Mouse (Mus musculus) midbrain, embryonic 15.5 days (tissue): ENCODE measurements around the gene Tmem51. TPM values are rescaled to one million over a fixed set of nuclear protein-coding genes. Genes with fewer than 3 reads are reported as not detected.

Source experiments
- ATAC-seq: fragments of 200-750 bp; cut with Nextera tagmentation; replicated peaks from 2 replicates; pipeline ENCODE4 v1.8.0; 2017; ENCODE audit warnings: moderate TSS enrichment
- H3K27ac ChIP-seq: fragments of 300-500 bp; sonication (generic); 2 replicates; pipeline ENCODE4 v1.5.1; 2015; ENCODE audit warnings: mild to moderate bottlenecking, inconsistent platforms
- H3K27me3 ChIP-seq: fragments of 300-500 bp; sonication (generic); replicated peaks from 2 replicates; pipeline ENCODE4 v1.6.1; 2015; ENCODE audit warnings: inconsistent platforms
- H3K36me3 ChIP-seq: fragments of 300-500 bp; sonication (generic); replicated peaks from 2 replicates; pipeline ENCODE4 v1.6.1; 2015; ENCODE audit warnings: inconsistent platforms
- H3K4me1 ChIP-seq: fragments of 300-500 bp; sonication (generic); 2 replicates; pipeline ENCODE4 v1.6.1; 2015; ENCODE audit warnings: inconsistent platforms
- H3K4me2 ChIP-seq: fragments of 300-500 bp; sonication (generic); 2 replicates; pipeline ENCODE4 v1.6.1; 2015; ENCODE audit warnings: inconsistent platforms, mild to moderate bottlenecking, moderate library complexity
- H3K4me3 ChIP-seq: fragments of 300-500 bp; sonication (generic); 2 replicates; pipeline ENCODE4 v1.5.1; 2015; ENCODE audit warnings: mild to moderate bottlenecking, inconsistent platforms
- H3K9ac ChIP-seq: fragments of 300-500 bp; sonication (generic); 2 replicates; pipeline ENCODE4 v1.6.1; 2015; ENCODE audit warnings: mild to moderate bottlenecking, inconsistent platforms
- H3K9me3 ChIP-seq: fragments of 300-500 bp; sonication (generic); 2 replicates; pipeline ENCODE4 v1.6.1; 2016; ENCODE audit warnings: inconsistent platforms
- WGBS: fragments of 180-500 bp; shearing (Covaris S2); methylation state at CpG from one replicate; pipeline ENCODE4 v1.1.7; 2015; ENCODE audit warnings: mixed read lengths; 5-methylcytosine and 5-hydroxymethylcytosine counted together
- polyA plus RNA-seq: library from polyadenylated mRNA; unstranded; fragments of >200 nt; fragmentation: Nextera tagmentation; extraction: Ambion mirVana; gene quantifications from 2 replicates; pipeline ENCODE4 v1.2.1, GENCODE M21; 2015

Tmem51 gene
- polyA plus RNA-seq, 1 experiment from 2014 or later, result 8.1 TPM

DNA sequence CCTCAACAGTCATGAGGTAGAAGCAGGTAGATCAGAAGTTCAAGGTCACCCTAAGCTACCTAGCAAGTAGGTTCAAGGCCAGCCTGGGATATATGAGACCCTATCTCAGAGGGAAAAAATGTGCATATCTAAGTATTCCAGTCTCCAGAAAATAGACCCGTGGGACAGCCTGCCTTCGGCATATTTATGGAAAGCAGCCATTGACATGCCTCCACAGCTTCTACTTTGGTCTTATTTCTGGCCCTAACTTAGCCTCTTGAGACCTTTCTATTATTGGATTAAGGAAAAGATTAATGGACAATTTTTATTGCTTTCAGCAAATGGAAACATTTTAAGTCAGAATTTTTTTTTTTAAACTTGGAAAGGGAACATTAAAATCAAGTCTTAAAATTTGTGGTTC lies 57.1 kb downstream of the Tmem51 start:
- H3K9ac ChIP-seq, result no peak overlapping the region
- no peaks in the 10 kb centered on the region for H3K9me3 ChIP-seq
- no peaks in the 10 kb centered on the region for H3K36me3 ChIP-seq
- H3K27me3 ChIP-seq, result no peaks in the 10 kb centered on the region
- H3K4me2 ChIP-seq, result no peak overlapping the region
- H3K27ac ChIP-seq, result no peak overlapping the region
- no peak overlapping the region for H3K4me3 ChIP-seq
- 86% methylated on average over 2 of the region's 2 CpGs for WGBS
- no peak for ATAC-seq
- no peaks in the 10 kb centered on the region for H3K4me1 ChIP-seq

DNA sequence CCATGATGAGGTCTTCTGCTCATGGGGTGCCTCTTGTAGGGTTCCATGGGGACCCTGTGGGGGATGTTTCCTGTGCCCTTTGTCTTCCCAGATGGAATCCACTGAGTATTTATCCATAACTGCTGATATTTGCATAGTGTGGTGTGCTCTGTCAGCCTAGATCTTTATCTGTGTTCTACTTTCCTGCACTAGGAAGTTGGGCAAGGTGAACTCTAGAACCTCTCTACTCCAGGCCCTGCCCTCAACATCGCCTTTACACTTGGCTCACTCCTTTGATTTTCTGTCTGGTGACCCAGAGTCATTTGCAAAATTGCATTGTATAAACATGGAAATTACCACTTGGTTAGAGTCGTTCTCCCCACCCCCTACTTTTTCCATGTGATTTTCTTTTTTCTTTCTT lies 59.6 kb downstream of the Tmem51 start:
- H3K9ac ChIP-seq, result no peak overlapping the region
- H3K4me2 ChIP-seq, result no peak overlapping the region
- WGBS, result 90% methylated on average over 2 of the region's 2 CpGs

DNA sequence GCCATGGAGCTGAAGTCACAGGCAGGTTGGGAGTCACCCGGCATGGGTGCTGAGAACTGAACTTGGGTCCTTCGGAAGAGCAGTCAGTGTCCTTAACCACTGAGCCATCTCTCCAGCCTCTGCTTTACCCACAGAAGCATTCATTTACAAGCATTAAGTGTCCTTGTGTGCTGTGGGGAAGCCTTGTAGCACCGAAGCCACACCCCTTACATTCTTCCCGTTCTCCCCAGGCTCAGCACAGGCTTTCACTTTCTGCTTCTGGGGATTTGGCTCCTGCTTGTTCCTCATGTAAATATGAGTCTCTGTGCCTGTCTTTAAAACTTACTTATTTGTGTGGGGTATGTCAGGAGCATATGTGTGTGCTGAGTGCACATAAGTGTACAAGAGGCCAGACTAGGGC lies 60.9 kb downstream of the Tmem51 start:
- H3K27ac ChIP-seq, result no peak overlapping the region
- no peaks in the 10 kb centered on the region for H3K9me3 ChIP-seq
- no peak overlapping the region for H3K9ac ChIP-seq
- H3K4me3 ChIP-seq, result no peak overlapping the region
- no peaks in the 10 kb centered on the region for H3K4me1 ChIP-seq
- WGBS, result 80% methylated on average over 4 of the region's 4 CpGs
- no peak for ATAC-seq
- no peaks in the 10 kb centered on the region for H3K36me3 ChIP-seq
- no peak overlapping the region for H3K4me2 ChIP-seq
- no peaks in the 10 kb centered on the region for H3K27me3 ChIP-seq

More for the DNA sequence above, 59.6 kb downstream of the Tmem51 start:
- Histone ChIP-seq H3K27me3 (no peaks in the 10 kb centered on the region), H3K4me1 (no peaks in the 10 kb centered on the region), H3K9me3 (no peaks in the 10 kb centered on the region), H3K4me3 (no peak overlapping the region), H3K36me3 (no peaks in the 10 kb centered on the region), H3K27ac (no peak overlapping the region)
- no peak for ATAC-seq

DNA sequence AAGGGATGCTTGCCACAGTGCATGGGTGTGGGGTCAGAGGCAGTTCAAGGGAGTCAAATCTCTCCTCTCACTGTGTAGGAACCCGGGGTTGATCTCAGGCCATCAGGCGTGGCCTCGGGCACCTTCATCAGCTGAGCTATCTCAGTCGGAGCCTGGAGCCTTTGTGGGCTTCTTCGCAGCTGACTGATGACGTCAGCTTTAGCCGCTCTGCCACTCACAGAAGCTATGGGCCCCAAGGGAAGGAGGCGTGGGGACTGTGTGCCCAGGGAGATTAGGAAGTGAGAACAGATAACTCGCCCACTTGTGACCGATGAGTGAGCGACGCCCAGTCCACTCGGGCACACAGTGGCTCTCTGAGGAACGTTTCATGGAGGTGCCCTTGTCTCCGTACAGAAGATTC lies 66.4 kb downstream of the Tmem51 start:
- Histone ChIP-seq H3K4me3 (no peak overlapping the region), H3K36me3 (no peaks in the 10 kb centered on the region), H3K4me1 (peaks cover 18% of the 10 kb centered on the region), H3K9ac (no peak overlapping the region), H3K27me3 (no peaks in the 10 kb centered on the region; the same call in 1 of the 2 replicates), H3K27ac (no peak overlapping the region), H3K4me2 (no peak overlapping the region), H3K9me3 (no peaks in the 10 kb centered on the region)
- ATAC-seq, result no peak
- 65% methylated on average over 15 of the region's 15 CpGs for WGBS

DNA sequence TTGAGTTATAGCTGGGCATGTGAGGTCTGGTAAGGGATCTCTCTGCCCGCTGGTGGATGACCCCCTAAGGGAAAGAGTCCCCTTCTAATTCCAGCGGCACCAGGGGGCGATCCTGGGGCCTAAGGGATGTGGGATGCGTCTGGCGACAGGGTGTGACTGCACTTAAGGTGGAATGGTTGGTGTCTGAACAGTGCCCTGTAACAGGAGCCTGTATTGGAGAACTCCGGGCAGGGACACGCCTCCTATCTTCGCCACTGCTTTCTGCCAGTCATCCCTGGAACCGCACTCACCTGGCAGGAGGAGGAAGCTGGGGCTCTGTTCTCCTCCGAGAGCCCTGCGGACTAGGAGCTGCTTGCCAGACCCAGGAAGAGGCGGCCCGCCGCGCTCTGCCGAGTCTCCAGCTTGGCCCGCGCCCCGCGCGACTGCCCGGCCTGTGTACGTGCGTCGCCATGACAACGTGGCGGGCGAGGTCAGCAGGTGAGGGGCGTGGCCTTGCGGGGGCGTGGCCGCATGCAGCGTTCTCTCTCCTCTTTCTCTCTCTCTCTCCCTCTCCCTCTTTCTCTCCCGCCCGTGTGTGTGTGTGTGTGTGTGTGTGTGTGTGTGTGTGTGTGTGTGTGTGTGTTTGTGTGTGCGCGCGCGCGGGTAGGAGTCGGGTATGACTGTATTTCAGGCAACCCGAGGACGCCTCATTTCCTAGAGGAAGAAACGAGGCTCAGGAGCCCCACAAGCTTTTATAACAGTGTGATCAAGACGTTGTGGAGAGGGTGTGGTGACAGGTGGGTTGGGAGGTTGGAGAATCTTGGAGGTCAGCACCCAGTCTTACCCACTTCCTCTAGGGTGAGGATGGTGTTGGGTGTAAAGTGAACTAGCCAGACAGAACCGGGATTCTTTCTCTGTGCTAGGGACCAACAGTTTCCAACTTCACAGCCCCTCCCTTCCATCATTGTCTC lies 69.2 kb downstream of the Tmem51 start, which contains the start of gene Fhad1:
Gene Fhad1, minus strand, starts transcription at position 424 of the 950 bp plus-strand sequence.
- peak within 1 kb of the TSS; percentile 63 for H3K27ac ChIP-seq
- under 1% methylated on average over 44 of the region's 46 CpGs for WGBS
- peaks cover 23% of the 10 kb centered on the region for H3K4me1 ChIP-seq
- no peaks in the 10 kb centered on the region for H3K9me3 ChIP-seq
- H3K4me3 ChIP-seq, result peak within 1 kb of the TSS; percentile 50
- H3K4me2 ChIP-seq, result peak within 1 kb of the TSS; percentile 84
- ATAC-seq, result peak; percentile 87
- no peaks in the 10 kb centered on the region; the same call in 1 of the 2 replicates for H3K27me3 ChIP-seq
- peak within 1 kb of the TSS; percentile 47 for H3K9ac ChIP-seq
- H3K36me3 ChIP-seq, result no peaks in the 10 kb centered on the region

DNA sequence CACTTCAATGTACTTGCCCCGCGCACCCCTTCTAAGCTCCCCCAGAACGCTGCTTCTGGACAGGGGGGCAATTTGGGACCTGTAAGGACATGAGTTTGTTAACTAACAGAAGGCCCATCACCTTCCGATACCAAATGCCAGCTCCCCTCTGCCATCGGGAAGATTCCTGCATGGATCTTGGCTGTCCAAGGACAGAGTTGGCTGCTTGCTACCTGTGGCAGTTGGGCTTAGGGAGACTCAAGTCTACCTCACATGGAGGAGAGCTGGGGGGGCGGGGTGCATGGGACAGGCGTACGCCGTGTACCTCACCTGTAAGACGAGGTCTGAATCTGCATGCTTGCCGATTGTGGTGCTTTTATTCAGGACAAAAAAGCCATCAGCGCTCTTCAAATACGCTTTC lies 72.9 kb downstream of the Tmem51 start:
- H3K4me1 ChIP-seq, result peaks cover 23% of the 10 kb centered on the region
- WGBS, result 88% methylated on average over 13 of the region's 13 CpGs
- H3K27ac ChIP-seq, result no peak overlapping the region
- H3K4me3 ChIP-seq, result no peak overlapping the region
- H3K27me3 ChIP-seq, result no peaks in the 10 kb centered on the region; the same call in 1 of the 2 replicates
- H3K4me2 ChIP-seq, result no peak overlapping the region
- no peak for ATAC-seq
- no peak overlapping the region for H3K9ac ChIP-seq
- no peaks in the 10 kb centered on the region for H3K9me3 ChIP-seq
- no peaks in the 10 kb centered on the region for H3K36me3 ChIP-seq

DNA sequence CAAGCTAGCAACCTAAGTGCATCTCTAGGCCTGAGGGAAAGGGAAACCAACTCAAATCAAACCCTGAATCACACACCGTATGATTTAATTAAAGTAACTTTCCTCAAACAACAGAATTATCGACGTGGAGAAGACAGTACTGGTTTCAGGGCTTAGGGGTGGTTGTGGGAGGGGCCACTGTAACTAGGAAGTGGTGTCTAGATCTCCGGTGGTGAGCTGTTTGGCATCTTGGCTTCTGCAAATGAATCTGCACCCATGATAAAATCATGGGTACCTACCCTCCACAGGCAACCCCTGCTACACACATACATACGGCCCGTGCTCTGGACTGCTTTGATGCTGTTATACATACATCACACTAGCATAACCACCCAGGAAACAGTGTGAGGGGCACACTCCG lies 73.7 kb downstream of the Tmem51 start:
- Histone ChIP-seq H3K9ac (no peak overlapping the region), H3K27me3 (no peaks in the 10 kb centered on the region; the same call in 1 of the 2 replicates), H3K4me2 (no peak overlapping the region), H3K36me3 (no peaks in the 10 kb centered on the region), H3K4me3 (no peak overlapping the region), H3K4me1 (peaks cover 17% of the 10 kb centered on the region), H3K9me3 (no peaks in the 10 kb centered on the region), H3K27ac (no peak overlapping the region)
- no peak for ATAC-seq
- 74% methylated on average over 7 of the region's 7 CpGs for WGBS

DNA sequence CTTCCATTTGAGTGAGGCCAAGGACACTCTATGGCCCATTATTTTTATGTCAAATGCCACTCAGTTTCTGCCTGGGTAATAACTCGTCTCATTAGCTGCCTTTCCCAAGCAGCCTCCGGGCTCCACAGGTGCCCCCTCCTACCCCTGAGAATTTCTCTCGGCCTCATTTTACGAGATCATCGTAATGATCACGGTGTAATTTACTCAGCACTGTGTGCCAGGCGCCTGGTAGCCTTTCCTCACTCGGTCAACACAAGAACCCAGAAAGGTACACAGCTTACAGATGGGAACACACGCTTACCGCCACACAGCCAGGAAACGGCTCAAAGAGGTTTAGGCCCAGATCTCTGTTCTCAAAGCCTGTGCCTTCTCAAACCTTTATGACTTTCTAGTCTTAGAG lies 75.9 kb downstream of the Tmem51 start:
- ATAC-seq, result no peak
- Histone ChIP-seq H3K9me3 (no peaks in the 10 kb centered on the region), H3K4me2 (no peak overlapping the region), H3K27me3 (no peaks in the 10 kb centered on the region), H3K4me3 (no peak overlapping the region), H3K9ac (no peak overlapping the region), H3K27ac (no peak overlapping the region), H3K4me1 (peaks cover 8% of the 10 kb centered on the region; the same call in 1 of the 2 replicates), H3K36me3 (no peaks in the 10 kb centered on the region)
- 78% methylated on average over 11 of the region's 11 CpGs for WGBS

DNA sequence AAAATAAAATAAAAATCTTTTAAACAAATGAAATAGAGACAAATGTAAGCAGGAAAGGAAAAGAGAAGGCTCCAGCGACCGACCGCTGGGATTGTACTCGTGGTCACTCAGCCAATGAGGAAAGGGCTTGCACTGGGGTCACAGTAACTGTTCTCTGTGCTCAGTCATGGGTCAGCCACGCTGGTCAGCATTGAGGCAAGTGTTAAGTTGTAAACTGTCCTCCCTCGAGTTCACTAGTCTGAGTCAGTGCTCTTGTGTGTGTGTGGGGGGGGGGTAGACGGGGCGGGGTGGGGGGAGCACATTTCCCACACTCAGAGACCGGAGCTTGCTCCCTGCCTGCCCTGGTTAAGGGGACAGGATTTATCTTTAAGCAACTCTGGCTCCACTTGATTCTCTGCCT lies 83.5 kb downstream of the Tmem51 start:
- H3K4me3 ChIP-seq, result no peak overlapping the region
- H3K27ac ChIP-seq, result no peak overlapping the region
- H3K4me2 ChIP-seq, result no peak overlapping the region
- H3K36me3 ChIP-seq, result no peaks in the 10 kb centered on the region
- H3K9me3 ChIP-seq, result no peaks in the 10 kb centered on the region
- no peak for ATAC-seq
- H3K9ac ChIP-seq, result no peak overlapping the region
- H3K27me3 ChIP-seq, result no peaks in the 10 kb centered on the region
- 55% methylated on average over 9 of the region's 9 CpGs for WGBS
- peaks cover 8% of the 10 kb centered on the region; the same call in 1 of the 2 replicates for H3K4me1 ChIP-seq

DNA sequence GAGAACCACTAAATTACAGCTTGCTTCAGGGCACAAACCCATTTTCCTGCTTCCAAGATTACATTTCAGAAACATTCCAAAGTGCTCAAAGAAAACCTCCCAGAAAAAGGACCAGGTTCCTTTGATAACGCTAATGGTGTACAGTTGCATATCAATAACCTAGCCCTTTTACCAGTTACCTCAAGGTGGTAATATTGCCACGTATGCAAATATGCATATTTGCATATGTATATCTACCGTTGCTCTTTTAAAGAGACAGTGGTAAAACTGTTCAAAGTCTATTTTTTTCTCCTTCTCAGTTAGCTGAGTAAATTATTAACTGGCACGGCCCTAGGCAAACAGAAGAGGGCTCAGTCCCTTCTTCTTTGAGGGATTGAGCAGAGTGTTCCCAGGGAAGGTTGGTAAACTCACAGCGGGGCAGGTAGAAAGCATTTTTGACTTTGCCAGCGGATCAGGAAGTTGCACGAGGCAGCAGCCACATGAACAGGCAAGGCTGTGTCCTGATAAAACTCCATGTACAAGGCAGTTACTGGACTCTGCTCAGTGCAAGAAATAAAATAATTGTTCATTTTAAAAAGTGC lies 84.5 kb downstream of the Tmem51 start:
- Histone ChIP-seq H3K9me3 (no peaks in the 10 kb centered on the region), H3K27ac (no peak overlapping the region), H3K27me3 (no peaks in the 10 kb centered on the region), H3K4me2 (no peak overlapping the region), H3K4me3 (no peak overlapping the region), H3K9ac (no peak overlapping the region), H3K4me1 (peaks cover 6% of the 10 kb centered on the region; the same call in 1 of the 2 replicates), H3K36me3 (no peaks in the 10 kb centered on the region)
- ATAC-seq, result no peak
- 57% methylated on average over 7 of the region's 7 CpGs for WGBS

DNA sequence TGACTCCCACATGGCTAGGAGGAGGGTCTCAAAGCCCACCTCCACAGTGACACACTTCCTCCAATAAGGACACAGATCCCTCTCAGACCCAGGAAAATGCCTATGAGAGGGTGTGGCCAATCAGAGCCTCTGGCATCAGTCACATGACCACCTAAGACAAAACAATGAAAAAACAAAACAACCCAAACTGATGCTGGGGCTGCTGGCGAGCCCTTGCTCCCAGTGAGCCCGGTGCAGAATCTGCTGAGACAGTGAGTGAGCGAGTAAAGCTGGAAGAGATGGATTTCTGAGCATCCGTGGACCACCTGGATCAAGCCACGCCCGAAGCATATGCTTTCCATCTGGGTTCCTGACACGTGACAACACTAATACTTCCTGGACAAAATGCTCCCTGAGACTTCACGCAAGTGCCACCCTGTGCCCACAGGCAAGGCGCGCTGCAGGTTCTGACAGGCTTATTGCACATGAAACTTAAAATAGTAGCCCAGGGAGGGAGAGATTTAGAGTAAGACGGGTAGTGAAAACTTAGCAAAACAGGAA lies 85.8 kb downstream of the Tmem51 start:
- Histone ChIP-seq H3K27ac (no peak overlapping the region; the same call in 1 of the 2 replicates), H3K27me3 (no peaks in the 10 kb centered on the region), H3K4me3 (peak overlapping the region; percentile 36), H3K4me1 (peaks cover 6% of the 10 kb centered on the region; the same call in 1 of the 2 replicates), H3K9ac (no peak overlapping the region), H3K9me3 (no peaks in the 10 kb centered on the region), H3K36me3 (no peaks in the 10 kb centered on the region), H3K4me2 (peak overlapping the region; percentile 52)
- WGBS, result 27% methylated on average over 11 of the region's 11 CpGs
- peak; percentile 86 for ATAC-seq

DNA sequence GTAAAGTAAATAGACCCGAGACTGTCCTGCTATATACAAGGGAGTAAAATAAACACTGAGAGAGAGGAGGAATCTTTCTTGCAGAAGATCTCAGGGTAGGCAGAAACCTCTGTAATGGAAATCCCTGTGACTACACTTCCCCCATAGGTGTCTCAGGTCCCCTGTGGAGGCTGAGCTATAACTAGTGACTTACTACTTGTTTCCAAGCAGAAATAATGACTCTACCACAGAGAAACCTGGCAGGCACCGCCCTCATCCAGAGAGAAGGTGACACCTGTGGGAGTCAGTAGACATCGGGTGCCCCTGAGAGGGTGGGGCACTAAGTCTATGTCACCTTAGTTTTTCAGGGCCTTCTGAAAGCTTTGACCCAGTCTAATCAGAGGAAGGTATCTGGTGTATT lies 87.2 kb downstream of the Tmem51 start:
- Histone ChIP-seq H3K27me3 (no peaks in the 10 kb centered on the region), H3K4me3 (no peak overlapping the region), H3K4me2 (no peak overlapping the region), H3K27ac (no peak overlapping the region), H3K4me1 (peaks cover 6% of the 10 kb centered on the region; the same call in 1 of the 2 replicates), H3K36me3 (no peaks in the 10 kb centered on the region), H3K9ac (no peak overlapping the region), H3K9me3 (no peaks in the 10 kb centered on the region)
- no peak for ATAC-seq
- 81% methylated on average over 3 of the region's 3 CpGs for WGBS
